Mouse (Mus musculus) spleen, adult 2 months (tissue): Measurements from ENCODE around the gene Slc25a19.

Source experiments
- CTCF ChIP-seq: fragments of 200-500 bp; IDR thresholded peaks from 2 replicates; pipeline ENCODE4 v1.5.1; 2011; ENCODE audit warnings: mild to moderate bottlenecking, inconsistent platforms; ENCODE audit not compliant: insufficient read depth, insufficient read length, insufficient replicate concordance; ENCODE audit errors: extremely low read depth
- POLR2A ChIP-seq: fragments of 200-500 bp; IDR thresholded peaks from 2 replicates; pipeline ENCODE4 v1.6.1; 2011; ENCODE audit warnings: low read depth, low read length, inconsistent platforms

- TF ChIP-seq CTCF: peak; percentile 37; the same call in 1 of the 2 replicates
- no peak for TF ChIP-seq POLR2A
Observed at GRCm38 (mm10) chr11:115647459-115647858, 19.4 kb upstream of the Slc25a19 start.
